Mouse (Mus musculus) left cerebral cortex, adult 18-20 months (tissue): Measurements from ENCODE around the gene 4933402N22Rik. TPM values are rescaled to one million over a fixed set of nuclear protein-coding genes. Genes with fewer than 3 reads are reported as not detected.
"Not testable (repeated sequence)": the region's sequence is repeated elsewhere in the genome, so short reads cannot be mapped to it uniquely, and the experiment has no call there.

Experiments used
- DNase-seq, 2 experiments: peaks; one replicate each; pipeline ENCODE4 v3.0.0; 2021 to 2022; ENCODE audit warnings: low spot score in 2 of 2, mixed read lengths in 1 of 2
- long read RNA-seq, 2 experiments: library from polyadenylated mRNA; stranded (forward); transcript quantifications; one replicate each; pipeline ENCODE4 v2.0.0; 2021
- total RNA-seq, 2 experiments: library from RNA; stranded (reverse); gene quantifications; 2 replicates each; pipeline ENCODE4 v1.2.3; 2021

4933402N22Rik gene
- not detected for total RNA-seq
- long read RNA-seq, experiment 1: 0 reads
- long read RNA-seq, experiment 2: 0 reads

DNA sequence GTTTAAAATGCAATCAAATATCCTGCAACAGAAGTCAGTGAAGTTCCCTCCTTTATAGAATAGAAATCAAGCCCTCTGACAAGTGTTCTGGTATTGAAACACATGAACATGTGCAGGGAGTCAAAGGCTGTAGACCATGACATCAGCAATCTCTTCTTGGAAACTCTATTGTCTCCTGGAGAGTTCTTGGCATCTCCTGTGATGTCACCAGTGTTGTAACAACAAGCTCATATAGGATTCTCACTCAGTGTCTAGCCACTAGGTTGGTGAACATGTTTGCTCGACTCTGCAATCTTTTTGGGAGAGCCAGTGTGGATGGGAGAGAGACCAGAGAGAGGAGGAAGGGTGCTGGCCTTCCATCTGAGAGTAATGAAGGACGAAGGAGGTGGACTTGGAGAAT, at the start of gene 4933402N22Rik:
Gene 4933402N22Rik (plus strand): TSS at position 301 of the 400 bp plus-strand sequence.
- not testable (repeated sequence) for DNase-seq

DNA sequence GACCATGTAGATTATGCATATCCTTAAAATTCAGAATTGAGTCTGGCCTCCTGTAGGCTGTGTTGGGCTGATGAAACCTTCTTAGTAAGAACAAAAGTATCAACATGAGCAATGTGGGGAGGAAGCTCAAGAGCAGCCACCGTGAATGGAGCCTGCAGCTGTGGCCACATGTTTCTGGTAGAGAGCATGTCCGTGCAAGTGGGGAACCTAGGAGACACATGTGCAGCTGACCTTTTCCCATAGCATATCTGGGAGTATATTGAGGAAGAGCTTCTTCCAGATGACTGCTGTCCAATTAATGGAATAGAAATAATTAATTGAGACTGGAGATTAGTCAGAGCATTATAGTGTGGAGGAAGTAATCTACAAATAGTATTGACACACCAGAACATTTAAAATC, 5.9 kb downstream of the 4933402N22Rik start:
- not testable (repeated sequence) for DNase-seq

Other genes with a start within 250 kb of the 4933402N22Rik start
- gene Gm8922, start 236.1 kb upstream of the 4933402N22Rik start, total RNA-seq: not detected
- gene Gm8926, start 147.5 kb upstream of the 4933402N22Rik start, total RNA-seq: not detected
- gene Gm6465, start 72.5 kb upstream of the 4933402N22Rik start, total RNA-seq: not detected